Mouse (Mus musculus): ENCODE data around the gene Ifi206.

The Ifi206 gene

GRCm38 (mm10) chr1:173418936-173419621 lies 71.8 kb downstream of the Ifi206 start:
- no peak for DNase-seq (ENCODE audit: extremely low spot score, low spot score)

GRCm38 (mm10) chr1:173418516-173418915 lies 72.3 kb downstream of the Ifi206 start:
- DNase-seq (ENCODE audit: extremely low spot score, low spot score) = no peak

Data from neural tube, embryonic 10.5 days (tissue).